Mouse (Mus musculus): Measurements from ENCODE around the gene Nup210.
"Not testable (repeated sequence)": the region's sequence is repeated elsewhere in the genome, so short reads cannot be mapped to it uniquely, and the experiment has no call there.

The Nup210 gene

DNA sequence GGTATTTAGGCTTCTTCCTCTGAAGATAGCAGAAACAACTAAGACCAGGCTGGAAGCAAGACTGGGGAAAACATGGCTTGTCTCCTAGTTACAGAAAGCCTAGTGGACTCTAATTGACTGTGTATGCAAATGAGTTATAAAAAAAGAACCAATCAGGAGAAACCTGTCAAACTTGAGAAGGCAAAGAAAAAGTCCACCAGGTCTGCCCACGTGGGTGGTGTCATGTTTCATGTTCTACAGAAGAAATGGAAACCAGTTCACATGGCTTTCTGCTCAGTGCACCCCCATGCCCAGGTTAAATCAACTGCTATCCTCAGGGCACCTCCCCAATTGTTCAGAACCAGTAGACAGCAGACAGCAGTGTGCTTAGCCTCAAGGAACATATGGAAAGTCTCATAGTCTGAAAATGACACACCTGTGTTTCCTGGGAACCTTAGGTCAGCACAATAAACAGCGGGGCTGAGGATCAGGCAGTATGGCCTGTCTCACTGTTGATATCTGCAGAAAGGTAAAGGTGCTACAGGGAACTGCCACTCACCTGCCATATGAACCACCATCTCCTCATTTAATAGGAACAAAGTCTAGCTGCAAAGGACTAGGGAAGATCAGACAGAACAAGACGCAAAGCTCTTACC lies 11.7 kb downstream of the Nup210 start:
- peak in 1 of 2 experiments; percentile 48 for DNase-seq (ENCODE audit: low spot score in 2 of 2)

DNA sequence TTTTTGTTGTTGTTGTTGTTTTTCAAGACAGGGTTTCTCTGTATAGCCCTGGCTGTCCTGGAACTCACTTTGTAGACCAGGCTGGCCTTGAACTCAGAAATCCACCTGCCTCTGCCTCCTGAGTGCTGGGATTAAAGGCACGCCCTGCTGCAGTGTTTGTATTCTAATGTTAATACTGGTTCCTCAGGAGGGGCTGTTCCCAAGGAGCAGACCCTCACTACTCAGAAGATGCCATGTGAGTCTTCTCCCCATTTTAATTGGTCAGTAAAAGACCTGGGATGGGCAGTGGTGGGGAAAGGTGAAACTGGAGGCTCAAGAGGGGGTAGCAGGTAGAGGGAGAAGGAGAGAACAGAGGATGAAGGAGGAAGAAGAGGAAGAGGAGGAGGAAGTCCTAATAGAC lies 13.2 kb downstream of the Nup210 start:
- DNase-seq (ENCODE audit: low spot score in 2 of 2), result not testable (repeated sequence)

- no peak for DNase-seq (ENCODE audit: low spot score in 2 of 2)
These were observed 16.0 kb downstream of the Nup210 start for GRCm38 (mm10) chr6:91100621-91101020.

- DNase-seq (ENCODE audit: low spot score in 2 of 2), result no peak
These were observed 18.8 kb downstream of the Nup210 start for GRCm38 (mm10) chr6:91097879-91098278.

DNA sequence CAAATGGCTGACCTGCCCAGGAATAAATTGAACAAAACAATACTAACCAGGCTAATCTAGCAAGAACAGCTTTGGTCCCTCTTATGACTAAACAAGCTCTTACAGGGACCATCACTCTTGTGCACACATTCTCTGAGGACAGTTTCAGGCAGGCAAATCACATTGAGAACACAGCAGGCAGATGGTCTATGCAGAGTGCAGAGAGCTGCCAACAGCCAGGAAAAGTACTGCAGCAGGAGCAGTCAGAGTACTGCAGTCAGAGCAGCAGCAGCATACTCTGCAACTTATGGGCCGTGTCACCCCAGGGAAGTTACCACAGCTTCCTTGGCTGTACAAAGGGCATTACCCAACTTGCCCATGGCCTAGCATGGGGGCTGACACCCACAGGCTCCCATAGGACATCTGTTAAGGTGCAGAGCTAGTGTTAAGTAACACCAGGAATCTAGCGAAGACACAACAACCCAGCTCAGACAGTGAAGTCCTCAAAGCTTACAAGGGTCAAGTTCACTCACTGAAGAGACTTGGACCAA lies 21.5 kb downstream of the Nup210 start:
- no peak for DNase-seq (ENCODE audit: low spot score in 2 of 2)

DNA sequence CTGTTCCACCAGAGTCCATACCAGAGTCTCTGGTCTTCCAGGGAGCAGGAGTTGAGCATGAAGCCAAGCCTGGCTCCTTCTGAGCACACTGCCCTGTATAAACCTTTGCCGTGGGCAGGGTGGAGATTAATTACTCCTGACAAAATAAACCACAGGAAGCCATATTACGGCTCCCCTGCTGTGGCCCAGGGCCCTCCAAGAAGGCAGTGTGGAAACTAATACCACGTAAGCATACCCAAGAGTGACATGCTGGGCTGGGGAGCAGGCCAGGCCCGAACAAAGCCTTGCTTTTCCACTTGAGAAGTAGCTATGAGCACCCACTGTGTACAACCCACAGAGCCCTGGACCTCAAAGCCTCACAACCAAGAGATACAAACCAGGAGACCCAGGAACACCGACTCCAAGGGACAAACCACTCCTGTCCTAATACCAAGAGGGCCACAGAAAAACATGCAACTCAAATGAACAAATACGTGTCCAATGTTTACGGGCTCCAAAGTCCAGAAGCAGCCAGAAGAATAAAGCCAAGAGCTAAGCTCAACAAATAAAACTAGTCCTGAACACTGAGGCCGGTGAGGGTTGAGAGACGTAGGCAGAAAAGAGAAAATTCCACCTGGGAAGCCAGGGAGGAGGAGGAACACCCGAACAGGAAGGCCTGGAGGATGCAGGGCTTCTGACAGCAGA lies 24.3 kb downstream of the Nup210 start:
- no peak for DNase-seq (ENCODE audit: low spot score in 2 of 2)

DNA sequence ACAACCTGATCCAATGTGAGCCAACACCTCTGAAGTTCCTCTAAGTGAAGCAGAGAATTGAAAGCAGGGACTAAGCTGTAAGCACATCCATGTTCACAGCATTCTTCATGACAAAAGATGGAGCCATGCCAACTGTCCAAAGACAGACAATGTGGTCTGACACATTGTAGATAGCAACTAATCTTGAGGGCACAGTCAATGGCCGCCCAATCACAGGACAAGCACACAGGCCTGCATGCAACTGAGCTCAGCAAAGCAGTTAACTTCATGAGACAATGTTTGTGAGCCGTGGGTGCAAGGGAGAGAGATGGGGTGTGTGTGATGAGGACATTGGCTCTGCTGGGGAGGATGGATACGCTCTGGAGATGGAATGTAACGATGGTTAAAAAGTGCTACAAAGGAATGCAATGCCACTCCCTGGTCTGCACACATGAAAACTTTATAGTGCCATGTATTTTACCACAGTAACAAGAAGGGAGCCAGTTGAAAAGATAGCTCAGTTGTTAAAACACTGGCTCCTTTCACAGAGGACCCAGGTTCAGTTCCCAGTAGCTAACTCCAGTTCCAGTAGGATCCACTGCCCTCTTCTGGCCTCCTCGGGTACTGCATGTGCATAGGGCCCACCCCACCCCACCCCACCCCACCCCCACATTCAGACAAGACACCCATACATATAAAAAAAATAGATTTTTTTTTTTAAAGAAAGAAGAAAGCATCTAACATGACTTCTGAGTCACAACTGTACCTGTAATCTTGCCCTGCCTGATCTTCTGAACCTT lies 31.3 kb downstream of the Nup210 start:
- peak; percentile 45 to 73 for DNase-seq (ENCODE audit: low spot score in 2 of 2)

DNA sequence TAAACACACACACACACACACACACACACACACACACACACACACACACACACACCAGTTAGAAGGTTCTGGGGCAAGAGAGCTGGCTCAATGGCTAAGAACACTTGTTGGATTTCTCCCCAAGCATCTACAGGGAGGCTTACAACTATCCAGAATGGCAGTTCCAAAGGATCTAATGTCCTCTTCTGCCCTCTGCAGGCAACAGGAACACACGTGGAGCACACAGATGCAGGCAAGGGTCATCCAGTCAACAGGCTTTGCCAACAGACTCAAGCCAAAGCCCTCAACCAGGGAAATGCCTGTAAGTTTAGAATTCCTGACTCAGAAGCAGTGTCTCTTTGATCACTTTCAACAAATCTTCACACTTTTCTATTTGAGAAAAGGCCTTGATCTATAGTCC lies 36.6 kb downstream of the Nup210 start:
- no peak for DNase-seq (ENCODE audit: low spot score in 2 of 2)

DNA sequence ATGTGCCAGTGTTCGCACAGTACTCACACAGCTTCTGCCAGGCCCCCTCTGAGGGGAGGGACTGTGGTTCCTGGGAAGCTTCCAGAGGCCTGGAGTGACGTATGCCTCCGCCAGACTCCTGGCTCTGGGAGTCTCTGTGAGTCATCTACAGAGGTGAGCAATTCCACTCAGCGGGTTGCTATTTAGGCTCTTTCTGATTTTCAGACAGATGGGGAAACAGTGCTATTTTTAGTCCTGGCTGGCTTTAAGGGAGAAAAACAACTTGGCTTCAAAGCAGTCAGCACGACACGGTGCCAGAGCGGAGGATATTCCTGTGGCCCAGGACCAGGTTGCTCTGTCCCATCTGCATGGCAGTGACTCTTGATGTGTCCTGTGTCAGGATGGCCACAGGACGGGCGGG lies 40.4 kb downstream of the Nup210 start:
- DNase-seq (ENCODE audit: low spot score in 2 of 2), result no peak

- DNase-seq (ENCODE audit: low spot score in 2 of 2), result no peak
These were observed 48.1 kb downstream of the Nup210 start for GRCm38 (mm10) chr6:91068511-91068910.

DNA sequence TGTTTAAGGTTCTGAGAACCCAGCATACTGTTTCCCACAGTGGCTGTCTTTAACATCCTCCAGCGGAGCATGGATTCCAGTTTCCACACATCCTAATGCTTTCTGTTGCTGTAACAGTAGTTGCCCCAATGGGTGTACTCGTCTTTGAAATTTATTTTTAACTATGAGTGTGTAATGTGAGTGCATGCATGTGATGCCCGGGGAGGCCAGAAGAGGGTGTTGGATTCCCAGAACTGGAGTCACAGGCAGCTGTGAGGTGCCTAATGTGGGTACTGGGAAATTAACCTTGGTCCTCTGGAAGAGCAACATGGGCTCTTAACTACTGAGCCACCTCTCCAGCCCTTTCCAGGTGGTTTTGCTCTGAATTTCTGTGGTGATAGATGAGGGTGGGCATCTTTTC lies 49.6 kb downstream of the Nup210 start:
- peak in 1 of 2 experiments; percentile 36 for DNase-seq (ENCODE audit: low spot score in 2 of 2)

- no peak for DNase-seq (ENCODE audit: low spot score in 2 of 2)
These were observed 55.3 kb downstream of the Nup210 start for GRCm38 (mm10) chr6:91061296-91061695.

DNA sequence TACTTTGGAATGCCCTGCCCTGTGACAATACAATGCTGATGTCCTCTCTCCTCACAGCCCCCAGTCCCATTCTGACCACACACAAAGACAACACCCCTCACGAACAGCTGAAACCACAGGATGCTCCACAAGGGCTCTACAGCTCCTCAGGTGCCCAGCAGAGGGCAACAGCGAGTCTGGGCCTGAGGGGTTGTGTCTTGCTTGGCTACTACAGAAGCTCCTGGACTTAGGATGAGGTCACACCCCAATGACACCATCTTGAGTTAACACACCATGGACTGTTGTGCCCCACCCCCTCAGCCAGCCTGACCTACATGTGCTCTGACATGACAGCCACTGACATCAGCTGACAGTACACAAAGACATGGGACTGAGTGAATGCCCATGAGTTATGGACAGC lies 56.9 kb downstream of the Nup210 start:
- peak; percentile 41 to 67 for DNase-seq (ENCODE audit: low spot score in 2 of 2)

DNA sequence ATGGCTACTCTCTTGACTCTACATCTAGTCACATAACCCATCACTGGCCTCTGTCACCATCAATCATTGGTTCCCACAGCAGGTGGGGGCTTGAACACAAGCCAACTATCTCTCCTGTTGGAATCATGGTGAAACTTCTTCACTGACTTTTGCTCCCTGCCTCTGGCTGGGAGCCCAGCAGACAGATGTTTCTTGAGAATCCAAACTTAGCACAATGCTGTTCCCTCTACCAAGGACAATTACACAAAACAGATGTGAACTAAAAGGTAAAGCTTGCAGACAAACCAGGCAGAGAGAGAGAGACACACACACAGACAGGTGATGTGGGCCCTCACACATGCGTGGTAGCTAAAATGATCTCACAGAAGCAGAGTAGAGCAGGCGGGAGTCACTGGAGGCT lies 58.6 kb downstream of the Nup210 start:
- DNase-seq (ENCODE audit: low spot score in 2 of 2), result no peak

GRCm38 (mm10) chr6:91056348-91056747 lies 60.3 kb downstream of the Nup210 start:
- DNase-seq (ENCODE audit: low spot score in 2 of 2), result no peak

DNA sequence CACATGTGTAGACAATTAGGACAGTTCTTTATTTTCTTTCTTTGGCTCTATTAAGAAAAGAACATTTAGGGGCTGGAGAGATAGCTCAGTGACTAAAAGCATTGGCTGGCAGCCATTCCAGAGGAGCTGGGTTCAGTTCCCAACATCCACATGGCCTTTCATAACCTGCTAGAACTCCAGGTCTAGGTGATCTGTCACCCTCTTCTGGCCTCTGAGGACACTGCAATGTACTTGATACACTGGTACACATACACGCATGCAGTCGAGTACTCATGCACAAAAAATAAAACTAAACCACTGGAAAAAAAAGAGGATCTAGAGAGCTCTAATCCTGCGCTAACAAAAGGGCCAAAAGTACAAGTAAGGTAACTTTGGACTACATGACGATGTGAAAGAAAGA lies 64.1 kb downstream of the Nup210 start:
- no peak for DNase-seq (ENCODE audit: low spot score in 2 of 2)

GRCm38 (mm10) chr6:91048019-91048418 lies 68.6 kb downstream of the Nup210 start:
- DNase-seq (ENCODE audit: low spot score in 2 of 2), result no peak

GRCm38 (mm10) chr6:91047434-91047833 lies 69.2 kb downstream of the Nup210 start:
- no peak for DNase-seq (ENCODE audit: low spot score in 2 of 2)

GRCm38 (mm10) chr6:91046184-91046583 lies 70.4 kb downstream of the Nup210 start:
- DNase-seq (ENCODE audit: low spot score in 2 of 2), result no peak

GRCm38 (mm10) chr6:91044628-91045331 lies 71.8 kb downstream of the Nup210 start:
- DNase-seq (ENCODE audit: low spot score in 2 of 2), result no peak

DNA sequence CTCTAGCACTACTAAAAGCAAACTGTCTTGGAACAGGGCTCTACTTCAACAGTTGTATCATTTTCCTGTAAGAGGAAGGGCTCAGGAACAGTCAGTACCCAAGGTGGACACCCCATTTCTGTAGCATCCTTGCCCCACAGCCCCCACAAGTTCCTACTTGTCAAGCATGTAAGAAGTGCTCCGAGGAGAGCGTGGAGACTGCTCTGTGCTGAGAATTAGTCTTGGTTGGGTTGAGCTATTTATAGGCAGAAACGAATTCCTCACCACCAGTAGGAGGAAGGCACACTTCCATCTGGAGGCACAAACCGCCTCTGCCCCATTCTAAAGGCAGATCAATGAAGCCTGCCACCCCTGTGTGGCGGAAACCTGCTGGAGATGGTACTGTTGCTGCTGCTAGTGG lies 75.3 kb downstream of the Nup210 start:
- DNase-seq (ENCODE audit: low spot score in 2 of 2), result no peak

- no peak for DNase-seq (ENCODE audit: low spot score in 2 of 2)
These were observed 88.4 kb downstream of the Nup210 start for GRCm38 (mm10) chr6:91028256-91028655.

All from spleen, postnatal 10 days (tissue).